Mouse (Mus musculus) cortical plate, adult 2 months (tissue): ENCODE measurements at regions not wholly inside any gene's neighbourhood (a gene's known extent, or its start where the extent isn't known, plus 50 kb on each side); places are given as distances from the start of the nearest gene placed in this dataset.
A peak's percentile ranks its signal among the peaks of the same experiment; 100 is the strongest.

Source experiments
- H3K27ac ChIP-seq: fragments of 200-500 bp; 2 replicates; pipeline ENCODE4 v1.5.1; 2012; ENCODE audit warnings: low read length, control low read depth, inconsistent platforms; ENCODE audit not compliant: insufficient read depth
- H3K4me1 ChIP-seq: fragments of 200-500 bp; 2 replicates; pipeline ENCODE4 v1.6.1; 2011; ENCODE audit warnings: low read length; ENCODE audit not compliant: control insufficient read depth, insufficient read depth
- H3K4me3 ChIP-seq: fragments of 200-500 bp; 2 replicates; pipeline ENCODE4 v1.5.1; 2011; ENCODE audit warnings: mild to moderate bottlenecking, low read length, control low read depth; ENCODE audit not compliant: insufficient read depth
- CTCF ChIP-seq: fragments of 200-500 bp; IDR thresholded peaks from 2 replicates; pipeline ENCODE4 v1.5.1; 2011; ENCODE audit warnings: mild to moderate bottlenecking, control low read depth, low read length; ENCODE audit not compliant: insufficient read depth; ENCODE audit errors: extremely low read depth
- POLR2A ChIP-seq: fragments of 200-500 bp; IDR thresholded peaks from 2 replicates; pipeline ENCODE4 v1.6.1; 2011; ENCODE audit warnings: mild to moderate bottlenecking, low read length, control low read depth; ENCODE audit not compliant: insufficient read depth; ENCODE audit errors: extremely low read depth

DNA sequence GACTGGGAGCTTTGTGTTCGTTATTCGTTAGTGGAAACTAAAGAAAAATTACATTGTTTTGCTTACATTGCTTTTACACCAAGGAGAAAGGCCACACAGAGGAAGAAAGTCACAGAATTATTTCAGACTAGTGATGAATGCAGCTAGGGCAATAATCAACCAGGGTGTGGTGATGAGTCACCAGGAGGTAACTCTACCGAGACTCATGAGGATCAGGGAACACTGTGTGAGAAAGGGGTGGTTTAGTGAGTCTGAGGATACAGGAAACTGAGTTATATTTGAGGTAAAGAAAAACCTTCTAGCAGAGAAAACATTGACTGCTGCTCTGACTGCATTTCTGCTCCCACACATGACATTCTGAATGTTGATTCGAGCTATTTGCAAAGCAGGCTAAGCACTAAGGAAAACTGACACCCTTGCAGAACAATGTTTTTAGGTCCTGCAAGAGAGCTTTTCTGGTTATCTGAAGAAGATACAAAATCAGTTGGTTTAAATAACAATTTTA, 87.1 kb upstream of the Ldb2 start:
- H3K4me3 ChIP-seq = no peak overlapping the region
- H3K4me1 ChIP-seq = no peaks in the 10 kb centered on the region
- H3K27ac ChIP-seq = no peak overlapping the region
- TF ChIP-seq CTCF (no peak), POLR2A (no peak)

DNA sequence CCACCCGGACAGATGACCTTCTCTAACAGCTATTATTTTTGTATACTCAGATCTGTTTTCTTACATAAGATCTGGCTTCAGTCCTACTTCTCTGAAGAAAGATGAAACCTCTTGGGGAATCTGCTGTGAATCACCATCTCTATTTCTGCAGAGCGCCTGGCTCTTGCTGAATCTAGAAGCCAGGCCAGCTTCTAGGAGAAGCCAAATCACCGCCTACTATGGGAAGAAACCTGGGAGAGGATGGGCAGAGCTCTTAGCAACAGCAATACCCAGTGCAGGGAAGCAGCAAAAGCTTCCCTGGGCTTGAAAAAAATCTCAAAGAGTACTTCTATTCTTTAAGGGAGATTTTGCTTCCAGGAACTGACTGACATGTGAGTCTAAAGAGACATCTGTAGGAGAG, 77.5 kb upstream of the Ldb2 start:
- Histone ChIP-seq H3K27ac (peak overlapping the region; percentile 77), H3K4me3 (no peak overlapping the region), H3K4me1 (peaks cover 6% of the 10 kb centered on the region; the same call in 1 of the 2 replicates)
- TF ChIP-seq CTCF (no peak), POLR2A (0 out of 2 replicates have a peak, but pooled peaks have one; percentile 20)

DNA sequence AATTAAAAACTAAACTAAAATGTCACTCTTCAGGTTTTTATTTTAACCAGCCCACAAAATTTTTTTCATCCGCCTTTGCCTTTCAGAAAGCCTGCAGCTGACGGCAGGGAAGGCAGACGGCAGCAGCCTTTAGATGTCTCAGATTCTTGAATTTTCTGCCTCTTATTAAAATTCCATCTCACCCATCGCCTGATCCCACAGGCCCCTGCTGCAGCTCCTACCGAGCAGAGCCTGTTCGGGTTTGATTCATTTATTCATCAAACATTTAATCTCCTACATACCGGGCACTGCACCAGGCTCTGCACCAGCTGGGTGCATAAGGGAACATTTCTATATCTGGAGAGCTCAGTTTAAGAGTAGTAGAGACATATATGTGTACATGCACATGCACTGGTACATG, 72.8 kb upstream of the Ldb2 start:
- Histone ChIP-seq H3K4me3 (no peak overlapping the region), H3K27ac (0 out of 2 replicates have a peak overlapping the region, but pooled peaks have one; percentile 66), H3K4me1 (no peaks in the 10 kb centered on the region)
- no peak for TF ChIP-seq POLR2A
- no peak for TF ChIP-seq CTCF

DNA sequence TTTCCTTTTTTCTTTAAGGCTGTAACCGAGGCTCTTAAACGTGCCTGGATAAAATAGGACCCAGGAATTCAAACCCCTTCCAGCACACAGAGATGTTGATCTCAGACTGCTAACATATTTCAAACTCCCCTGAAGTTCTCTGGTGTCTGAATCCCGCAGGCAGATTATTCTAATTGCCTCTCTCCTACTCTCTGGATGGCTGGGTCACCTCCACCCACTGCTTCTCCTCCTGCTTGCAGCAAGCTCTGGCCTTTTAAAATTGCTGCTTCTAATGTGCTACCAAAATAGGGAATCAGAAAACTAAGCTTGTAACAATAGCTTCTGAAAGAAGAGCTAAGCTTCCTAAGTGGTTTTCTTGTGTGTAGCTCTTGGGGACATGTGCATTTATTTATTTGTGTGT, 64.4 kb upstream of the Ldb2 start:
- no peak overlapping the region for H3K27ac ChIP-seq

DNA sequence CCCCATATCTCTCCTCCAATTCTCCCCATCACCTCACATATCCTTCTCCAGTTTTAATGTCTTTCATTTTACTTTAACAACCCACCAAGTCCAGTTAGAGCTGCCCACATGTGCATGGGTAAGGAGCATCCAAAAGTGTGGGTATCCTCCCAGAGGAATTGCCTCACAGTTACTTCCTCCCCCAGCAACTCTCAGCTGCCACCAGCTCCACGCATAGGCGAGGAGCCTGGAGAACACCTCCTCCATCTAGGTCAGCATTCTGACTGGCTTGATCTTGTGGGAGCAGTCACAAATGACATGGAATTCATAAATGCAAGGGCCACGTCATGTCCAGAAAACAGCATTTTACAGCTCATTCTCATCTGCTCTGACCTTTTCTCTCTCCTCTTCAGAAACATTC, 63.9 kb upstream of the Ldb2 start:
- Histone ChIP-seq H3K4me1 (0 out of 2 replicates have a peak, but pooled peaks cover 3% of the 10 kb centered on the region), H3K27ac (no peak overlapping the region), H3K4me3 (no peak overlapping the region)
- TF ChIP-seq CTCF (no peak), POLR2A (no peak)

More for the DNA sequence above, 64.4 kb upstream of the Ldb2 start:
- TF ChIP-seq CTCF = no peak
- TF ChIP-seq POLR2A = no peak
- Histone ChIP-seq H3K4me3 (no peak overlapping the region), H3K4me1 (0 out of 2 replicates have a peak, but pooled peaks cover 3% of the 10 kb centered on the region)

DNA sequence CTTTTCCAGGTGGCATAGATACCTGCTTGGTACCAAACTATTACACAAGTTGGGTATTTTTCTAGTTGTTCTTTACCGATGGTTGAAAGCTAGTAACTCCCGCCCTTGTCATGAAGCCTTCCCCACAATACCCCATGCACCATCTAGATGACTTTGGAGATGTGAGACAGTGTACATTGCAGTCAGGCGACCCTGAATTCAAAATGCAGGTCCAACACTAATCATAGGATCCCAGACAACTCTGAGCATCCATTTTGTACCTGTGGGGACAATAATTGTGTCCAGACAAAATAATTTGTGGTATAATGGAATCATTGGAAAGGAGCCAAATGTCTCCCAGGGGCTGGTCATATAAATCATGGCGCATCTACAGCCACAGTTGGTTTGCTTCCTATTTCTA, 54.7 kb upstream of the Ldb2 start:
- no peak overlapping the region for H3K27ac ChIP-seq
- TF ChIP-seq CTCF (no peak), POLR2A (no peak)

More for the DNA sequence above, 54.7 kb upstream of the Ldb2 start:
- H3K4me3 ChIP-seq = no peak overlapping the region
- H3K4me1 ChIP-seq = no peaks in the 10 kb centered on the region
